Mouse (Mus musculus) liver, postnatal 0 days (tissue): ENCODE measurements around the gene Olfr709-ps1. TPM values are rescaled to one million over a fixed set of nuclear protein-coding genes. Genes with fewer than 3 reads are reported as not detected.

Experiments
- ATAC-seq: fragments of 200-750 bp; cut with Nextera tagmentation; 2 replicates; pipeline ENCODE4 v1.8.0; 2017; ENCODE audit warnings: mild to moderate bottlenecking, moderate library complexity
- DNase-seq: peaks from one replicate; pipeline ENCODE4 v3.0.0-alpha.2; 2016
- H3K27ac ChIP-seq: fragments of 300-500 bp; sonication (generic); 2 replicates; pipeline ENCODE4 v1.5.1; 2014; ENCODE audit warnings: antibody characterized with exemption, moderate library complexity, mild to moderate bottlenecking, low read depth
- H3K27me3 ChIP-seq: fragments of 300-500 bp; sonication (generic); 2 replicates; pipeline ENCODE4 v1.6.1; 2014; ENCODE audit warnings: low read length, control low read depth, mixed read lengths; ENCODE audit not compliant: insufficient read depth
- H3K36me3 ChIP-seq: fragments of 300-500 bp; sonication (generic); replicated peaks from 2 replicates; pipeline ENCODE4 v1.6.1; 2014; ENCODE audit warnings: mild to moderate bottlenecking, control low read depth, low read length, moderate library complexity, mixed read lengths; ENCODE audit not compliant: insufficient read depth
- H3K4me1 ChIP-seq: fragments of 300-500 bp; sonication (generic); 2 replicates; pipeline ENCODE4 v1.6.1; 2014; ENCODE audit warnings: antibody characterized with exemption, mild to moderate bottlenecking, control low read depth; ENCODE audit not compliant: insufficient read depth
- H3K4me2 ChIP-seq: fragments of 300-500 bp; sonication (generic); 2 replicates; pipeline ENCODE4 v1.6.1; 2014; ENCODE audit warnings: low read depth, mild to moderate bottlenecking, low read length, moderate library complexity, mixed read lengths
- H3K4me3 ChIP-seq: fragments of 300-500 bp; sonication (generic); 2 replicates; pipeline ENCODE4 v1.5.1; 2014; ENCODE audit warnings: low read depth, low read length
- H3K9ac ChIP-seq: fragments of 300-500 bp; sonication (generic); replicated peaks from 2 replicates; pipeline ENCODE4 v1.6.1; 2014; ENCODE audit warnings: mild to moderate bottlenecking, moderate library complexity
- H3K9me3 ChIP-seq: fragments of 300-500 bp; sonication (generic); 2 replicates; pipeline ENCODE4 v1.6.1; 2016; ENCODE audit warnings: mild to moderate bottlenecking, control low read depth, low read length, mixed read lengths
- CTCF ChIP-seq: sonication (generic); IDR thresholded peaks from 2 replicates; pipeline ENCODE4 v1.5.1; 2016; ENCODE audit warnings: antibody characterized with exemption, low read depth
- EP300 ChIP-seq: IDR thresholded peaks from 2 replicates; pipeline ENCODE4 v1.6.1; 2016; ENCODE audit warnings: antibody characterized with exemption, low read depth, mild to moderate bottlenecking
- WGBS: fragments of 180-500 bp; shearing (Covaris S2); extraction: QIAGEN DNeasy Blood & Tissue Kit; methylation state at CpG from one replicate; pipeline ENCODE4 v1.1.7; 2014; ENCODE audit not compliant: insufficient replicate concordance; 5-methylcytosine and 5-hydroxymethylcytosine counted together
- polyA plus RNA-seq: library from polyadenylated mRNA; unstranded; fragments of >200 nt; fragmentation: Nextera tagmentation; extraction: Ambion mirVana; gene quantifications from 2 replicates; pipeline ENCODE4 v1.2.1, GENCODE M21; 2015

Olfr709-ps1 gene
- polyA plus RNA-seq, 1 experiment from 2014 or later, result not detected

DNA sequence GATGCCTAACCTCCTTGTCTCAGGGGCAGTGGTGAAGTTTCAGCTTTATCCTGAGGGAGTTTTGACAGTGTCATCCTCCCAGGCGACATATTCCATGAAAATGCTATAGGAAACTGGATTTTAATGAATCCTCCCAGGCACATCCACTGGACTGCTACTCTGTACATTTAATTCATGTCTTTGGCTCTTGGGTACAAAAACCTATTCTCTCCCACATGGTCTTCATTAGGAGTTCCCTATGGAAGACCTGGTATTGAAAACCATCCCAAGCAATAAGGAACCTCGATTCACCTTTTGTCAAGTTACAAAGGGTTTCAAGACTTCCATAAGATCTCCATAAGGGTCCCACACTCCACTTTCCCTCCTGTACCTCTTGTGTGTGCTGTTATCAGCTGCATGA, 44.0 kb downstream of the Olfr709-ps1 start, which contains the start of gene Olfr706:
Gene Olfr706, minus strand, starts transcription at position 101 of the 400 bp plus-strand sequence.
- TF ChIP-seq EP300, result no peak
- no peak for TF ChIP-seq CTCF
- DNase-seq, result no peak
- Histone ChIP-seq H3K4me1 (no peaks in the 10 kb centered on the region), H3K36me3 (no peaks in the 10 kb centered on the region), H3K27me3 (no peaks in the 10 kb centered on the region), H3K27ac (no peak within 1 kb of the TSS), H3K9ac (no peak within 1 kb of the TSS), H3K4me3 (no peak within 1 kb of the TSS), H3K4me2 (no peak within 1 kb of the TSS), H3K9me3 (no peaks in the 10 kb centered on the region)
- WGBS, result 68% methylated on average over 2 of the region's 2 CpGs
- ATAC-seq, result no peak

DNA sequence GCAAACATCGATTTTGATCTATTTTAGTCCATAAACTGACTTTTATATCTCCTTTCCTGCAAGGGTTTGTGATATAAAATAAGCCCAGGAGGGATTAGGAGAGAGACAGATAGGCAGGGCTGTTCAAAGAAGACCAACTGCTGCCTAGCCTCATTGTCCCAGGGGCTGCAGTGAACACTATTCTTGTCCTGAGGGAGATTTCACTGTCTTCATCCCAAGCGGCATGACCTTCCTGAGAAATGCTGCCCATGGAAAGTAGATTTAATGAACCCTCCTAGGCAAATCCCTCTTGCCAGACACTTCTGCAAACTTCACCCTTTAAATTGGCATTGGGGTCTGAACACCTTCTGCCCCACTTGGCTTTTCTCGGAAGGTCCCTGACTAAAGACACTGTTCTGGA, 55.2 kb downstream of the Olfr709-ps1 start, which contains the start of gene Olfr705:
Gene Olfr705, minus strand, starts transcription at position 101 of the 400 bp plus-strand sequence.
- H3K9ac ChIP-seq, result no peak within 1 kb of the TSS
- no peaks in the 10 kb centered on the region for H3K4me1 ChIP-seq
- H3K27ac ChIP-seq, result no peak within 1 kb of the TSS
- H3K4me2 ChIP-seq, result no peak within 1 kb of the TSS
- H3K9me3 ChIP-seq, result no peaks in the 10 kb centered on the region
- H3K36me3 ChIP-seq, result no peaks in the 10 kb centered on the region
- no peaks in the 10 kb centered on the region for H3K27me3 ChIP-seq
- H3K4me3 ChIP-seq, result no peak within 1 kb of the TSS
- WGBS, result 66% methylated on average over 3 of the region's 3 CpGs
- DNase-seq, result no peak
- TF ChIP-seq CTCF, result no peak
- no peak for TF ChIP-seq EP300
- ATAC-seq, result no peak

Other genes starting within 250 kb of the Olfr709-ps1 start
- not detected in 2 replicates for gene Olfr694, start 240.4 kb downstream of the Olfr709-ps1 start, polyA plus RNA-seq
- gene Olfr695, start 215.8 kb downstream of the Olfr709-ps1 start, polyA plus RNA-seq, result not detected in 2 replicates
- not detected in 2 replicates for gene Olfr697, start 189.8 kb downstream of the Olfr709-ps1 start, polyA plus RNA-seq
- not detected in 2 replicates for gene Olfr698, start 176.8 kb downstream of the Olfr709-ps1 start, polyA plus RNA-seq
- not detected in 2 replicates for gene Olfr699, start 139.0 kb downstream of the Olfr709-ps1 start, polyA plus RNA-seq
- not detected in 2 replicates for gene Olfr700, start 123.4 kb downstream of the Olfr709-ps1 start, polyA plus RNA-seq
- gene Olfr701, start 118.1 kb downstream of the Olfr709-ps1 start, polyA plus RNA-seq, result not detected in 2 replicates
- not detected in 2 replicates for gene Olfr702, start 98.3 kb downstream of the Olfr709-ps1 start, polyA plus RNA-seq
- gene Olfr703, start 88.9 kb downstream of the Olfr709-ps1 start, polyA plus RNA-seq, result not detected in 2 replicates
- not detected in 2 replicates for gene Olfr704, start 69.0 kb downstream of the Olfr709-ps1 start, polyA plus RNA-seq
- not detected in 2 replicates for gene Olfr705, start 55.3 kb downstream of the Olfr709-ps1 start, polyA plus RNA-seq
- not detected in 2 replicates for gene Olfr706, start 44.1 kb downstream of the Olfr709-ps1 start, polyA plus RNA-seq
- gene Olfr707, start 31.0 kb downstream of the Olfr709-ps1 start, polyA plus RNA-seq, result not detected in 2 replicates
- gene Olfr1532-ps1, start 24.2 kb downstream of the Olfr709-ps1 start, polyA plus RNA-seq, result not detected in 2 replicates
- not detected in 2 replicates for gene Olfr710, start 16.1 kb upstream of the Olfr709-ps1 start, polyA plus RNA-seq
- gene Olfr6, start 31.7 kb upstream of the Olfr709-ps1 start, polyA plus RNA-seq, result not detected in 2 replicates
- not detected in 2 replicates for gene Olfr711, start 43.2 kb upstream of the Olfr709-ps1 start, polyA plus RNA-seq
- gene Olfr2, start 73.9 kb upstream of the Olfr709-ps1 start, polyA plus RNA-seq, result not detected in 2 replicates
- gene Olfr713, start 99.0 kb upstream of the Olfr709-ps1 start, polyA plus RNA-seq, result not detected in 2 replicates
- gene Olfr714, start 138.8 kb upstream of the Olfr709-ps1 start, polyA plus RNA-seq, result not detected in 2 replicates
- gene Olfr17, start 161.0 kb upstream of the Olfr709-ps1 start, polyA plus RNA-seq, result not detected in 2 replicates
- gene Olfr715b, start 178.2 kb upstream of the Olfr709-ps1 start, polyA plus RNA-seq, result not detected in 2 replicates
- not detected in 2 replicates for gene Olfr715, start 198.9 kb upstream of the Olfr709-ps1 start, polyA plus RNA-seq
- gene Olfr716, start 206.1 kb upstream of the Olfr709-ps1 start, polyA plus RNA-seq, result not detected in 2 replicates
- not detected in 2 replicates for gene Nlrp14, start 234.8 kb upstream of the Olfr709-ps1 start, polyA plus RNA-seq